Mouse (Mus musculus) midbrain, postnatal 0 days (tissue): ENCODE results near the gene Ppp4c. TPM values are rescaled to one million over a fixed set of nuclear protein-coding genes. Genes with fewer than 3 reads are reported as not detected.

Experiments used
- ATAC-seq: fragments of 200-750 bp; cut with Nextera tagmentation; 2 replicates; pipeline ENCODE4 v1.8.0; 2017; ENCODE audit warnings: moderate number of reproducible peaks, mild to moderate bottlenecking, moderate TSS enrichment, moderate library complexity; ENCODE audit not compliant: low FRiP score
- DNase-seq: peaks from one replicate; pipeline ENCODE4 v3.0.0-alpha.2; 2015; ENCODE audit warnings: low spot score
- H3K27ac ChIP-seq: fragments of 300-500 bp; sonication (generic); 2 replicates; pipeline ENCODE4 v1.5.1; 2014; ENCODE audit warnings: low read depth, mild to moderate bottlenecking, low read length, mixed read lengths
- H3K27me3 ChIP-seq: fragments of 300-500 bp; sonication (generic); 2 replicates; pipeline ENCODE4 v1.6.1; 2014; ENCODE audit warnings: low read length, control low read depth, mixed read lengths; ENCODE audit not compliant: insufficient read depth
- H3K36me3 ChIP-seq: fragments of 300-500 bp; sonication (generic); 2 replicates; pipeline ENCODE4 v1.6.1; 2014; ENCODE audit warnings: low read length, control low read depth, mixed read lengths; ENCODE audit not compliant: insufficient read depth
- H3K4me1 ChIP-seq: fragments of 300-500 bp; sonication (generic); 2 replicates; pipeline ENCODE4 v1.6.1; 2014; ENCODE audit warnings: mild to moderate bottlenecking, control low read depth, antibody characterized with exemption, low read length, mixed read lengths; ENCODE audit not compliant: insufficient read depth
- H3K4me2 ChIP-seq: fragments of 300-500 bp; sonication (generic); 2 replicates; pipeline ENCODE4 v1.6.1; 2014; ENCODE audit warnings: low read depth, mild to moderate bottlenecking, low read length, mixed read lengths; ENCODE audit not compliant: poor library complexity, severe bottlenecking
- H3K4me3 ChIP-seq: fragments of 300-500 bp; sonication (generic); 2 replicates; pipeline ENCODE4 v1.5.1; 2014; ENCODE audit warnings: low read depth, mild to moderate bottlenecking, low read length, moderate library complexity
- H3K9ac ChIP-seq: fragments of 300-500 bp; sonication (generic); replicated peaks from 2 replicates; pipeline ENCODE4 v1.6.1; 2014; ENCODE audit warnings: mild to moderate bottlenecking, low read length, moderate library complexity, mixed read lengths; ENCODE audit not compliant: poor library complexity, severe bottlenecking
- H3K9me3 ChIP-seq: fragments of 300-500 bp; sonication (generic); 2 replicates; pipeline ENCODE4 v1.6.1; 2016; ENCODE audit warnings: low read length, control low read depth
- CTCF ChIP-seq: IDR thresholded peaks from 2 replicates; pipeline ENCODE4 v1.5.1; 2016; ENCODE audit warnings: antibody characterized with exemption, mild to moderate bottlenecking
- WGBS: fragments of 180-500 bp; shearing (Covaris S2); extraction: QIAGEN DNeasy Blood & Tissue Kit; methylation state at CpG from one replicate; pipeline ENCODE4 v1.1.7; 2014; 5-methylcytosine and 5-hydroxymethylcytosine counted together
- polyA plus RNA-seq: library from polyadenylated mRNA; unstranded; fragments of >200 nt; fragmentation: Nextera tagmentation; extraction: Ambion mirVana; gene quantifications from 2 replicates; pipeline ENCODE4 v1.2.1, GENCODE M21; 2015
- total RNA-seq: library from RNA; depleted of rRNA; stranded (reverse); fragments of >200 nt; gene quantifications from 2 replicates; pipeline ENCODE4 v1.2.3, GENCODE M21; 2014; rRNA removed

Ppp4c gene
- total and polyA plus RNA-seq, 2 experiments from 2014 or later = 127 to 137 TPM

DNA sequence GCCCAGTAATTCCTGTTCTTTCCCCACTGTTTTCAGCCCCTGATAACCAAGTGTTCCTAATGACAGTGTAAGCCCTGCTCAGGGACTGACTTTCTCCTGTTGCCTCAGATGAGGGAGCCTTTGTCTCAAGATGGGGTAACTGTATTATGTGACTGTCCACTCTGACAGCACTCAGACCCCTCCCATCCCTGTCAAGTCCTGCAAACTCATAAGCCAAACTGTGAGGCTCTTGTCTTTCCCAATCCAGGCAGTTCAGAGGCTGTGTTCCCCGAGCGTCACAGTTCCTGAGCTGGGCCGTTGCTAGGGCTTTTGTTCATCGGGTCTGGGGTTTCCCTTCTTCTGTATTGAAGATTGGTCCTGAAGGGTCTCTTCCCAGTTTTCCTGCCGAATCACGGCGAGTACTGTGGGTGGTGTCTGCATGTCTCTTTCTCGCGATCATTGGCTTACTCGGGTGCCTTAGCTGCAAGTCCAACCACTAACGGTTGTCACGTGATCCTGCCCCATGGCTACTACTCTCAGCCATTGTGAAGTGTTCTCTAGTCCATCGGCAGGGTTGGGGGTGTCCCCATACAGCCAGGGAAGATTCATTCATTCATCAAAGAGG, 52.1 kb downstream of the Ppp4c start:
- Histone ChIP-seq H3K4me3 (no peak overlapping the region), H3K27ac (no peak overlapping the region), H3K4me2 (no peak overlapping the region), H3K9me3 (no peaks in the 10 kb centered on the region), H3K36me3 (no peaks in the 10 kb centered on the region), H3K9ac (no peak overlapping the region), H3K4me1 (no peaks in the 10 kb centered on the region), H3K27me3 (no peaks in the 10 kb centered on the region)
- WGBS = 63% methylated on average over 13 of the region's 13 CpGs
- no peak; the same call in 1 of the 2 replicates for ATAC-seq
- TF ChIP-seq CTCF = no peak
- DNase-seq = peak; percentile 9

DNA sequence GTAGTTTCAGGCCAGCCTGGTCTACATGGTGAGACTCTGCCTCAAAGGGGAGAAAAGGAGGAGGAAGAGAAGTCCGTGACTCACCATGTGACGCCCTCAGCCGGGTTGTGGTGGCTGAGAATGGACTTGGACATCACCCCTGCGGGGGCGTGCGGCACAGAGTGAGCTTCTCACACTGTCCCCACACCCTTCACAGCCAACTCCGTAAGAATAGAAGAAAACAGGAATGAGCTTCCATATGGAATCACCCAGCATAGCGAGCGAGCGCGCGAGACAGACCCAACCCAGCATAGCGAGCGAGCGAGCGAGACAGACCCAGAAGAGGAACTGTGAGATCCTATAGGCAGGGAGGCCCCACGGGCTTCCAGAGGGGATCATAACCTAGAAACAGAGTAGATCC, 52.7 kb downstream of the Ppp4c start:
- no peak overlapping the region for H3K9ac ChIP-seq
- H3K4me2 ChIP-seq = no peak overlapping the region
- DNase-seq = no peak
- WGBS = 79% methylated on average over 17 of the region's 17 CpGs
- ATAC-seq = no peak
- no peak for TF ChIP-seq CTCF
- no peaks in the 10 kb centered on the region for H3K27me3 ChIP-seq
- H3K9me3 ChIP-seq = no peaks in the 10 kb centered on the region
- H3K36me3 ChIP-seq = no peaks in the 10 kb centered on the region
- H3K4me1 ChIP-seq = no peaks in the 10 kb centered on the region
- H3K4me3 ChIP-seq = no peak overlapping the region
- H3K27ac ChIP-seq = no peak overlapping the region

DNA sequence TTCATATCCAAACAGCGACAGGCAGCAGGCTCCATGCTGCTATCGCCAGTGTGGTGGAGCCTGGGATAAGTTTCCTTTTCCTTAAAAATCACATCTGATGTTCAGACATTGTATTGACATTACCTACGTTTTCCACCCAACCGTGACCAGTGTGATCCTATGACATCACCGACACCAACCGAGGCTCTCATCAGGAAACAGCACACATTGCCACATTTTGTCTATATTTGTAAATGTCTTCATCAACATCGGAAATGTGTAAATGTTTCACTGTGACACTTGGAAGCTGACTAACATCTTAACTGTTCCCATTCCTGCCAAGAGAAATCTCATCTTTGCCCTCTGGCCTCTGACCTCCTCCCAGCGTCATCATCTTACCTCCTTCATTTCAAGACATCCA, 56.2 kb downstream of the Ppp4c start:
- TF ChIP-seq CTCF = no peak
- no peak overlapping the region for H3K4me2 ChIP-seq
- H3K4me1 ChIP-seq = no peaks in the 10 kb centered on the region

More for the DNA sequence above, 56.2 kb downstream of the Ppp4c start:
- no peaks in the 10 kb centered on the region for H3K36me3 ChIP-seq
- H3K27ac ChIP-seq = no peak overlapping the region
- no peaks in the 10 kb centered on the region for H3K9me3 ChIP-seq
- H3K27me3 ChIP-seq = no peaks in the 10 kb centered on the region
- 85% methylated on average over 8 of the region's 8 CpGs for WGBS
- no peak for ATAC-seq
- no peak overlapping the region for H3K4me3 ChIP-seq
- no peak overlapping the region for H3K9ac ChIP-seq
- no peak for DNase-seq

Other genes starting within 250 kb of the Ppp4c start
Only the 30 nearest of the 33 such genes appear.
- 111 and 123 TPM in 2 replicates for gene Eif3c, start 226.1 kb downstream of the Ppp4c start, total RNA-seq
- gene Eif3c, start 226.1 kb downstream of the Ppp4c start, polyA plus RNA-seq = 179 and 213 TPM in 2 replicates
- 0.38 TPM in 1 of 2 replicates, not detected in the other for gene Apobr, start 207.6 kb downstream of the Ppp4c start, total RNA-seq
- 0.58 and 0.82 TPM in 2 replicates for gene Apobr, start 207.6 kb downstream of the Ppp4c start, polyA plus RNA-seq
- 32.1 and 38.9 TPM in 2 replicates for gene Cln3, start 206.7 kb downstream of the Ppp4c start, total RNA-seq
- 23.9 and 31.2 TPM in 2 replicates for gene Cln3, start 206.7 kb downstream of the Ppp4c start, polyA plus RNA-seq
- not detected in 2 replicates for gene Il27, start 197.6 kb downstream of the Ppp4c start, total RNA-seq
- not detected in 2 replicates for gene Il27, start 197.6 kb downstream of the Ppp4c start, polyA plus RNA-seq
- 5.7 and 9.9 TPM in 2 replicates for gene Nupr1, start 161.6 kb downstream of the Ppp4c start, total RNA-seq
- 16.9 and 21.4 TPM in 2 replicates for gene Nupr1, start 161.6 kb downstream of the Ppp4c start, polyA plus RNA-seq
- gene Sgf29, start 143.2 kb downstream of the Ppp4c start, total RNA-seq = 44.4 and 46.6 TPM in 2 replicates
- gene Sgf29, start 143.2 kb downstream of the Ppp4c start, polyA plus RNA-seq = 48.0 and 56.0 TPM in 2 replicates
- 18.4 and 21.1 TPM in 2 replicates for gene Sult1a1, start 116.1 kb downstream of the Ppp4c start, total RNA-seq
- 17.5 and 18.8 TPM in 2 replicates for gene Sult1a1, start 116.1 kb downstream of the Ppp4c start, polyA plus RNA-seq
- gene Bola2, start 97.1 kb downstream of the Ppp4c start, total RNA-seq = 50.2 and 160 TPM in 2 replicates
- 143 and 146 TPM in 2 replicates for gene Bola2, start 97.1 kb downstream of the Ppp4c start, polyA plus RNA-seq
- 21.7 and 25.0 TPM in 2 replicates for gene Slx1b, start 96.7 kb downstream of the Ppp4c start, total RNA-seq
- 10.9 and 11.1 TPM in 2 replicates for gene Slx1b, start 96.7 kb downstream of the Ppp4c start, polyA plus RNA-seq
- 87.1 and 98.9 TPM in 2 replicates for gene Coro1a, start 84.7 kb downstream of the Ppp4c start, total RNA-seq
- 93.4 and 105 TPM in 2 replicates for gene Coro1a, start 84.7 kb downstream of the Ppp4c start, polyA plus RNA-seq
- gene Mapk3, start 32.9 kb downstream of the Ppp4c start, total RNA-seq = 121 and 145 TPM in 2 replicates
- gene Mapk3, start 32.9 kb downstream of the Ppp4c start, polyA plus RNA-seq = 120 and 125 TPM in 2 replicates
- gene Gdpd3, start 26.2 kb downstream of the Ppp4c start, total RNA-seq = 0.66 TPM in 1 of 2 replicates, not detected in the other
- 1.3 TPM in 2 replicates for gene Gdpd3, start 26.2 kb downstream of the Ppp4c start, polyA plus RNA-seq
- gene Ypel3, start 15.5 kb downstream of the Ppp4c start, total RNA-seq = 196 and 209 TPM in 2 replicates
- 219 and 235 TPM in 2 replicates for gene Ypel3, start 15.5 kb downstream of the Ppp4c start, polyA plus RNA-seq
- 0.16 and 1.1 TPM in 2 replicates for gene Tbx6, start 11.0 kb downstream of the Ppp4c start, total RNA-seq
- 0.21 and 0.38 TPM in 2 replicates for gene Tbx6, start 11.0 kb downstream of the Ppp4c start, polyA plus RNA-seq
- 52.5 and 60.2 TPM in 2 replicates for gene Fam57b, start 5.2 kb upstream of the Ppp4c start, total RNA-seq
- gene Fam57b, start 5.2 kb upstream of the Ppp4c start, polyA plus RNA-seq = 56.3 and 57.1 TPM in 2 replicates
- not detected in 2 replicates for gene 4930451I11Rik, start 39.1 kb upstream of the Ppp4c start, total RNA-seq
- gene 4930451I11Rik, start 39.1 kb upstream of the Ppp4c start, polyA plus RNA-seq = 1.1 TPM in 1 of 2 replicates, not detected in the other
- 53.8 and 64.1 TPM in 2 replicates for gene Doc2a, start 54.9 kb upstream of the Ppp4c start, total RNA-seq
- 36.3 and 41.2 TPM in 2 replicates for gene Doc2a, start 54.9 kb upstream of the Ppp4c start, polyA plus RNA-seq
- gene Hirip3, start 69.5 kb upstream of the Ppp4c start, total RNA-seq = 6.6 and 10.0 TPM in 2 replicates
- gene Hirip3, start 69.5 kb upstream of the Ppp4c start, polyA plus RNA-seq = 12.2 and 16.3 TPM in 2 replicates
- gene Ino80e, start 69.9 kb upstream of the Ppp4c start, total RNA-seq = 55.0 and 60.3 TPM in 2 replicates
- 87.8 and 93.5 TPM in 2 replicates for gene Ino80e, start 69.9 kb upstream of the Ppp4c start, polyA plus RNA-seq
- 143 and 160 TPM in 2 replicates for gene Taok2, start 92.2 kb upstream of the Ppp4c start, total RNA-seq
- gene Taok2, start 92.2 kb upstream of the Ppp4c start, polyA plus RNA-seq = 45.3 and 47.3 TPM in 2 replicates
- gene Tmem219, start 130.4 kb upstream of the Ppp4c start, total RNA-seq = 22.8 and 24.7 TPM in 2 replicates
- 36.4 and 38.2 TPM in 2 replicates for gene Tmem219, start 130.4 kb upstream of the Ppp4c start, polyA plus RNA-seq
- gene Kctd13, start 136.4 kb upstream of the Ppp4c start, total RNA-seq = 129 and 150 TPM in 2 replicates
- gene Kctd13, start 136.4 kb upstream of the Ppp4c start, polyA plus RNA-seq = 166 and 167 TPM in 2 replicates
- 32.3 and 44.5 TPM in 2 replicates for gene Asphd1, start 157.1 kb upstream of the Ppp4c start, total RNA-seq
- gene Asphd1, start 157.1 kb upstream of the Ppp4c start, polyA plus RNA-seq = 16.2 and 17.6 TPM in 2 replicates
- gene Sez6l2, start 158.1 kb upstream of the Ppp4c start, total RNA-seq = 235 and 283 TPM in 2 replicates
- gene Sez6l2, start 158.1 kb upstream of the Ppp4c start, polyA plus RNA-seq = 66.2 and 72.8 TPM in 2 replicates
- 193 and 244 TPM in 2 replicates for gene Cdipt, start 183.4 kb upstream of the Ppp4c start, total RNA-seq
- gene Cdipt, start 183.4 kb upstream of the Ppp4c start, polyA plus RNA-seq = 142 and 157 TPM in 2 replicates
- not detected in 2 replicates for gene Cdiptos, start 183.6 kb upstream of the Ppp4c start, total RNA-seq
- 0.72 and 0.79 TPM in 2 replicates for gene Cdiptos, start 183.6 kb upstream of the Ppp4c start, polyA plus RNA-seq
- gene Mvp, start 222.1 kb upstream of the Ppp4c start, total RNA-seq = 4.2 and 7.2 TPM in 2 replicates
- gene Mvp, start 222.1 kb upstream of the Ppp4c start, polyA plus RNA-seq = 3.9 and 4.4 TPM in 2 replicates
- 2.4 TPM in 1 of 2 replicates, not detected in the other for gene Pagr1b, start 224.0 kb upstream of the Ppp4c start, total RNA-seq
- gene Pagr1b, start 224.0 kb upstream of the Ppp4c start, polyA plus RNA-seq = 0.66 TPM in 1 of 2 replicates, not detected in the other
- 5.3 TPM in 1 of 2 replicates, not detected in the other for gene Pagr1a, start 224.9 kb upstream of the Ppp4c start, total RNA-seq
- gene Pagr1a, start 224.9 kb upstream of the Ppp4c start, polyA plus RNA-seq = 33.1 and 41.1 TPM in 2 replicates
- gene Gm42742, start 228.6 kb upstream of the Ppp4c start, total RNA-seq = 52.3 and 55.5 TPM in 2 replicates
- gene Gm42742, start 228.6 kb upstream of the Ppp4c start, polyA plus RNA-seq = 45.3 and 55.5 TPM in 2 replicates